Mouse (Mus musculus) brain, adult 10 weeks (tissue): ENCODE results near the gene Msantd3. TPM values are rescaled to one million over a fixed set of nuclear protein-coding genes. Genes with fewer than 3 reads are reported as not detected.

Experiments
- polyA plus RNA-seq: library from polyadenylated mRNA; stranded (reverse); fragments of 350-450 nt; fragmentation: Illumina TruSeq; extraction: RNeasy Lipid Tissue Mini Kit (QIAGEN cat#74804); gene quantifications from one replicate; pipeline ENCODE4 v1.2.3, GENCODE M21; 2015; ENCODE audit warnings: low read depth, low replicate concordance

The Msantd3 gene
- polyA plus RNA-seq: 15.8 TPM

DNA sequence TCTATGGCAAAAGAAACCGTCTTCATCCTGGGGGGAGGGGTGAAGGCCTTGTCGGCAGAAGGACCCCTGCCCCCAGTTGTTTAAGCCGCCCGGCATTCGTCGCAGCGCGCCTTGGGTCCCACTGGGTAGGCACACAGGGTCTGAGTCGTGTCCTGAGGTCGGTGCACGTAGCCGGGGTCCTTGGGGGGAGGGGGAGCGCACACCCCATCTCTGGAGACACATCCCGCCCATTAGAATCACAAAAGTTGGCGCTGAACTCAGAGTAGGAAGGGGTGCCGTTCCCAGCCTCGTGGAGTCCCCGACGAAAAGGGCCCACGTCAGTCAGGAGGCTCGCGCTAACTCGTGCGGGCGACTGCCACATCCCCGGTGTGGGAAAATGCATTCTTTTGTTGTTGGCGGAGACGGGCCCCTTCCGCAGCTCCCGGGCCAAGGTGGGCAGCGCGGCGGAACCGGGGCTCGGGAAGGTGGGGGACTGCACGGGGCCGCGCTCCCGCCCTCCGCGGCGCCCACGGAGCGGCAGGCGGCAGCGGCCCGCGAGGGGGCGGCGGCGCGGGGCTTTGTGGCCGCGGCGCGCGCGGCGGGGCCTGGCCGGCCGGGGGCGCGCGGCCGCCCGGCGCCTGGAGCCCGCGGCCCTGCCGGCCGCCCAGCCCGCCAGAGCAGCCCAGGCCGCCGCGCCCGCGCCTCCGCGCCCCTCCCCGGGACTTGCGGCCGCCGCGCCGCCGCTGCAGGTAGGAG, at the start of gene Msantd3:
Gene Msantd3 (plus strand): TSS at position 95 of the 735 bp plus-strand sequence.

DNA sequence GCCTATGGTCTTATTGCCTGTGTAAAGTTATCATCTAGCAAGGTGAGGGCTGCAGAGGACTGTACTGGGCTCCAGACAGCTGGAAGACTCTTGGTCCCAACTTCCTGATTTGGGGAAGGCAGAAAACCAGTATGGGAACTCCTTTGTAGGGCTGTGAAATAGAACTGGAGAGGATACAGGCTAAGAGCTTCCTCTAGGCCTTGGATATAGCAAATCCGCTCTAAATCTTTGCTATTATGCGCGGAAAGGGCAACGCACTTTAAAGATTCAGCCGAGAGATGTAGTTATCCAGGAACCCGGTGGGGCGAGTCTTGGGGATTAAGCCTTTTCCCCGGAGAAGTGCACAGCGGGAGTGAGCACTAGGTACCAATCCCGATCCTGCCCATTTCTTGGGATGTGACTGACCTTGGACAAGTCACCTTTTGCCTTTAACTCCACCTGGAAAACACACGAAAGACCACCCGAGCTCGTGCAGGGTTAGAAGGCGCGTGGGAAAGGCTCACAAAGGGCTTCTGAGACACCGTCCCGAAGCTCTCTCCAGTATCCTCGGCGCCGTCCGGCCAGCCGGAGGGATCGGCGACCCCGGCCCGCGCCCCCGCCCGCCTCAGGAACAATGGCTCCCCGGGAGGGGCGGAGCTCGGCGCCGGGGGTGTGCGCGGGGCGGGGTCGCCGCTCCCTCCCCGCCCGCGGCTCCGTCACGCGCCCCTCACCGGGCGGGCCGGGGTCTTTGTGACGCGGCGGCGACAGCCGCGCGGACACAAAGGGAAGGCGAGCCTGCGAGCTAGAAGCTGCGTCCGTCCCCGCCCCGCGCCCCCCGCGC, 44.9 kb downstream of the Msantd3 start, which contains the start of gene Tmeff1:
Gene Tmeff1 (plus strand): TSS at position 754 of the 820 bp plus-strand sequence.

Other genes starting within 250 kb of the Msantd3 start
- 18.4 TPM for gene Tex10, start 66.5 kb upstream of the Msantd3 start, polyA plus RNA-seq
- 109 TPM for gene Tmeff1, start 45.2 kb downstream of the Msantd3 start, polyA plus RNA-seq
- 0.86 TPM for gene Cavin4, start 123.6 kb downstream of the Msantd3 start, polyA plus RNA-seq